In the genomic region with DNA sequence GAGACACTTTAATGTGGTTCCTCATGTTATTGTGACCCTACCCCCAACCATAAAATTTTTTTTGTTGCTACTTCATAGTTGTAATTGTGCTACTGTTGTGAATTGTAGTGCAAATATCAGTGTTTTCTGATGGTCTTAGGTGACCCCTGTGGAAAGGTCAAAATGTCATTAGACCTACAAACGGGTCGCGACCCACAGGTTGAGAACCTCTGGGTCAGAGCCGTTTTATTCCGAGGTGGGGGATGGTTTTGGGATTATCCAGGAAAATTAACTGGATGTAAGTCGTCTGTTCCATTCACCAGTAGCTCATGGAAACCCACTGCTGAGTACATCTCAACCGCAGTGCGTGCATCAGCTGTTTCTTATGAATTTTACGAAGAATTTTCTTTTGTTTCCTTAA, we compare ENCODE assay signal across 7 mouse cellular contexts. TPM values are rescaled to one million over a fixed set of nuclear protein-coding genes. Genes with fewer than 3 reads are reported as not detected.
A peak's percentile ranks its signal among the peaks of the same experiment; 100 is the strongest.
DNase-seq lines count a peak whose midpoint lies in the region; ATAC-seq and TF ChIP-seq lines count a peak whose summit lies in the region.

No protein-coding gene starts in this region.

- no peaks in the 10 kb centered on the region for H3K27me3 ChIP-seq in lung, embryonic 14.5 days (ENCODE audit: insufficient read depth, low read length)
- H3K27me3 ChIP-seq in forebrain, embryonic 15.5 days, result no peaks in the 10 kb centered on the region
- peaks cover 10% of the 10 kb centered on the region; the same call in 1 of the 2 replicates for H3K27me3 ChIP-seq in limb, embryonic 12.5 days
- no peaks in the 10 kb centered on the region for H3K27me3 ChIP-seq in neural tube, embryonic 15.5 days (replicated peaks)

- no peak overlapping the region for H3K27ac ChIP-seq in lung, embryonic 14.5 days (ENCODE audit: low read depth)
- H3K27ac ChIP-seq in forebrain, embryonic 15.5 days (replicated peaks), result no peak overlapping the region
- no peak overlapping the region for H3K27ac ChIP-seq in limb, embryonic 12.5 days
- H3K27ac ChIP-seq in neural tube, embryonic 15.5 days (replicated peaks), result no peak overlapping the region

- no peaks in the 10 kb centered on the region for H3K9me3 ChIP-seq in lung, embryonic 14.5 days (ENCODE audit: low read depth, low read length)
- no peaks in the 10 kb centered on the region for H3K9me3 ChIP-seq in forebrain, embryonic 15.5 days
- no peaks in the 10 kb centered on the region for H3K9me3 ChIP-seq in limb, embryonic 12.5 days
- no peaks in the 10 kb centered on the region for H3K9me3 ChIP-seq in neural tube, embryonic 15.5 days (replicated peaks)

- ATAC-seq in lung, embryonic 14.5 days (ENCODE audit: insufficient read depth), result no peak
- no peak for ATAC-seq in forebrain, embryonic 15.5 days (replicated peaks)
- no peak for ATAC-seq in limb, embryonic 12.5 days (ENCODE audit: insufficient number of reproducible peaks, insufficient read depth, low FRiP score, low TSS enrichment, low read depth)
- ATAC-seq in neural tube, embryonic 15.5 days (ENCODE audit: low FRiP score), result no peak

- H3K9ac ChIP-seq in lung, embryonic 14.5 days, result no peak overlapping the region
- H3K9ac ChIP-seq in forebrain, embryonic 15.5 days (replicated peaks), result no peak overlapping the region
- H3K9ac ChIP-seq in limb, embryonic 12.5 days (replicated peaks), result no peak overlapping the region
- H3K9ac ChIP-seq in neural tube, embryonic 15.5 days (replicated peaks), result 0 out of 2 replicates have a peak overlapping the region, but pooled peaks have one; percentile 82

- H3K4me3 ChIP-seq in lung, embryonic 14.5 days (ENCODE audit: low read depth, low read length), result peak overlapping the region; percentile 68
- H3K4me3 ChIP-seq in forebrain, embryonic 15.5 days, result peak overlapping the region; percentile 75
- peak overlapping the region; percentile 75 for H3K4me3 ChIP-seq in limb, embryonic 12.5 days (replicated peaks)
- peak overlapping the region; percentile 86 for H3K4me3 ChIP-seq in neural tube, embryonic 15.5 days (replicated peaks)

- no peak for DNase-seq in lung, embryonic 14.5 days
- DNase-seq in lung, postnatal 36 days, result no peak
- no peak for DNase-seq in layer of hippocampus, adult 18-20 months (ENCODE audit: low spot score in 2 of 2)
- DNase-seq in testis, postnatal 10 days (ENCODE audit: low spot score), result no peak

- H3K4me2 ChIP-seq in lung, embryonic 14.5 days, result peak overlapping the region; percentile 97
- H3K4me2 ChIP-seq in forebrain, embryonic 15.5 days (replicated peaks), result peak overlapping the region; percentile 89; the same call in 1 of the 2 replicates
- peak overlapping the region; percentile 93 for H3K4me2 ChIP-seq in limb, embryonic 12.5 days
- peak overlapping the region; percentile 86 for H3K4me2 ChIP-seq in neural tube, embryonic 15.5 days

- peaks cover 2% of the 10 kb centered on the region; the same call in 1 of the 2 replicates for H3K4me1 ChIP-seq in lung, embryonic 14.5 days (ENCODE audit: insufficient read depth)
- peaks cover 8% of the 10 kb centered on the region; the same call in 1 of the 2 replicates for H3K4me1 ChIP-seq in forebrain, embryonic 15.5 days
- peaks cover 29% of the 10 kb centered on the region for H3K4me1 ChIP-seq in limb, embryonic 12.5 days (replicated peaks)
- H3K4me1 ChIP-seq in neural tube, embryonic 15.5 days, result peaks cover 19% of the 10 kb centered on the region

- TF ChIP-seq CTCF in lung, embryonic 14.5 days (IDR thresholded peaks at IDR 0.05; ENCODE audit: low read depth), result no peak

- no peaks in the 10 kb centered on the region for H3K36me3 ChIP-seq in lung, embryonic 14.5 days (ENCODE audit: insufficient read depth)
- H3K36me3 ChIP-seq in forebrain, embryonic 15.5 days, result no peaks in the 10 kb centered on the region
- H3K36me3 ChIP-seq in limb, embryonic 12.5 days, result no peaks in the 10 kb centered on the region
- H3K36me3 ChIP-seq in neural tube, embryonic 15.5 days, result no peaks in the 10 kb centered on the region

- WGBS in lung, embryonic 14.5 days, result 60% methylated on average over 9 of the region's 9 CpGs
- 65% methylated on average over 9 of the region's 9 CpGs for WGBS in forebrain, embryonic 15.5 days
- 35% methylated on average over 9 of the region's 9 CpGs for WGBS in limb, embryonic 12.5 days
- WGBS in neural tube, embryonic 15.5 days, result 64% methylated on average over 9 of the region's 9 CpGs

RNA-seq across cellular contexts. Expression of gene Stambpl1, which starts 1.7 kb away (rescaled TPM):
- polyA plus RNA-seq in lung, embryonic 14.5 days (2014; fragmentation: Nextera tagmentation; extraction: Ambion mirVana), result 9.8 and 11.1 TPM in 2 replicates
- polyA plus RNA-seq in forebrain, embryonic 15.5 days (2015; fragmentation: Nextera tagmentation; extraction: Ambion mirVana), result 7.1 and 7.5 TPM in 2 replicates
- polyA plus RNA-seq in limb, embryonic 12.5 days (2016; fragmentation: Nextera tagmentation; extraction: Ambion mirVana), result 10.8 and 11.3 TPM in 2 replicates
- 25.8 and 28.3 TPM in 2 replicates for polyA plus RNA-seq in neural tube, embryonic 15.5 days (2015; fragmentation: Nextera tagmentation; extraction: Ambion mirVana)
- 10 to 100 TPM; 19.8 to 20.9 TPM for total RNA-seq in layer of hippocampus, adult 18-20 months (2021)

RNA-seq across cellular contexts. Expression of gene Ankrd22, which starts 27.8 kb away (rescaled TPM):
- polyA plus RNA-seq in lung, embryonic 14.5 days (2014; fragmentation: Nextera tagmentation; extraction: Ambion mirVana), result 0.12 TPM in 1 of 2 replicates, not detected in the other
- polyA plus RNA-seq in forebrain, embryonic 15.5 days (2015; fragmentation: Nextera tagmentation; extraction: Ambion mirVana), result not detected in 2 replicates
- 0.26 TPM in 1 of 2 replicates, not detected in the other for polyA plus RNA-seq in limb, embryonic 12.5 days (2016; fragmentation: Nextera tagmentation; extraction: Ambion mirVana)
- polyA plus RNA-seq in neural tube, embryonic 15.5 days (2015; fragmentation: Nextera tagmentation; extraction: Ambion mirVana), result 1.9 TPM in 1 of 2 replicates, not detected in the other
- total RNA-seq in layer of hippocampus, adult 18-20 months (2021), result not detected
